Mouse (Mus musculus): Measurements from ENCODE around the gene Necap2.

The Necap2 gene

DNA sequence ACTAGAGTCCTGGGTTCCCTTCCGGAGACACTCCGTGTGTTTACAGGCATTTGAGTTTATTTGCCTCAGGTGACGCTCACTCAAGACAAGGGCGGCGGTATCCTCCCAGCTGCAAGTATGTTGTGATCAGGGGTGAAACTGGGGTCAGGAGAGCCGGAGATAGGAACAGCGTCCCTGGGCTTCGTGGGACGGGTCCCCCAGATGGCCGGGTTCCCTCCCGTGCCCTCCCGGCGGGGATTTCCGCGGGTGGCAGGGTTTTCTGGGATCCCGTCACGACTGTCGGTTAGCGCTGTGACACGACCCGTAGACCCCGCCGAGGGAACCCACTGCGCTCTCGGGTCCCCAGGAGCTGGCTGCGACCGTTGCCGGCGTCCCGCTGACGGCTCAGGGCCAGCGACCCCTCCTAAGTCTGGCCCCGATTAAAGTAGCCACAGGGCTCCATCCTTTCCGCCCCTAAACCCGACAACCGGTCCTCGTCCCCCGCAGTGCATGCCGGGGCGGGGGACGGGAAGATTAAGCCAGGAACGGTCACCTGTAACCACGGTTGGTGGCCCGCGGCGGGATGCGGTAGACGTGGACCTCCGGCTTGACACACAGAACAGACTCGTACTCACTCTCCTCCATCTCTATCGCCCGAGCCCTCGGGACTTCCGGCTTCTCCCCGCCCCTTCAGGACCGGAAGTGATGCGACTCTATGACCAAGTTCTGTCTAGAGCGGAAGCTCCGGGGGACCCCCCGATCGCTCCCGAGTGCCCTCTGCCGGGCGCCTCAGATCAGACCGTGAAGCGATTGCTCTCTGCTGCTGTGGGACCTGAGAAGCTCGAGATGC lies at the start of gene Necap2:
Gene Necap2, minus strand, starts transcription at position 677 of the 829 bp plus-strand sequence.
- peak; percentile 94 for DNase-seq (ENCODE audit: low spot score in 2 of 2)

DNA sequence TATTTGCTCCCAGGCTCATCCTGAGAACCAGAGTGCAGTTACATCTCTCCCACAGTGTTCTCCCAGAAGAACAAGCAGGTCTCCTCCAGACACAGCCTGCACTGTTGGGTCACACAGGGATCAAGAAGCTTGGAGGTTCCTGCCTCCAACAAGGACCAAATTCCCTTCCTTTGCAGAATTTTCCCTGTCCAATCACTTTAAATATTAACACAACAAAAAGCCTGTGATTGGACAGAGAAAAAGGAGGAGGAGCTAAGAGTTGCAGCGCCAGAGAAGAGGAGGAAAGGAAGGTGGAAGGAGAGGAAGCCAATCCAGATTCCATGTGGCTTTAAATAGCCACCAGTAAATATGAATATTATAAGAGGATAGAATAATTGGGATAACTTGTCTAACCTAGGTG lies 44.9 kb upstream of the Necap2 start:
- DNase-seq (ENCODE audit: low spot score in 2 of 2) = no peak

DNA sequence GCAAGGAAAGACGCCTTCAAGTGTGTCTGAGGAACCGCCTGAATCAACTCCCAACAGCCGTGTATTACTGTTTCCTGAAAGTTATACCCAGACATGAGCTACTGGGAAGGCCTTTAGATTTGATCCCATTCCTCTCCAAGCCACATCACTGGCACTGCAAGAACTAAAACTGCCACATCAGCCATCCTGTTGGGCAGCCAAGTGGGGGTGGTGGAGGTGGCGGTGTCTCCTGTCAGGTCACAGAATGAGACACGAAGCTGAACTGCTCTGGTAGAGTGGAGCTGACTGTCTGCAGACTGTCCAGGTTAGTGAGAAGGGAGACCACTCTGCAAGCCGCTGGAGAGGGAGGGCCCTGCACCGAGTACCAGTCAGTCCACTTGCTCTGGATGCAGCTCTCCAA lies 44.5 kb upstream of the Necap2 start:
- no peak for DNase-seq (ENCODE audit: low spot score in 2 of 2)

DNA sequence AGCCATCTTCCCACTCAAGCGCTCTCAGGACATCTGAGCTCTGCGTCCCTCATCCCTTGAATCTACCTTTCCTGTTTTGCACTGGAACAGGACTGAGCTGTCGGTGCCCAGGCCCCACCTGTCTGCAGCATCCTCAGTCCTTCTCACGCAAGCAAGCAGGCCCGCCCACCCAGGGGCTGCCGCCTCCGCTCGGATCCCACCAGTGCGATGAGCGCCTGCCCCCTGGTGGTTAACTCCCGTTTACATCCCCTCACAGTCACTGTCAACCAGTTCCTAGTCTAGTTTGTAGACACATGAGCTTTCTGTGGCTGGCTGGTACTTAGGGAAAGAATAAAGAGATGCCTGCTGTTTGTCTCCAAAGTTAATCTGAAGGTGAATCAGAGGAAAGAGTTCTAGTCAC lies 42.5 kb upstream of the Necap2 start:
- no peak for DNase-seq (ENCODE audit: low spot score in 2 of 2)

DNA sequence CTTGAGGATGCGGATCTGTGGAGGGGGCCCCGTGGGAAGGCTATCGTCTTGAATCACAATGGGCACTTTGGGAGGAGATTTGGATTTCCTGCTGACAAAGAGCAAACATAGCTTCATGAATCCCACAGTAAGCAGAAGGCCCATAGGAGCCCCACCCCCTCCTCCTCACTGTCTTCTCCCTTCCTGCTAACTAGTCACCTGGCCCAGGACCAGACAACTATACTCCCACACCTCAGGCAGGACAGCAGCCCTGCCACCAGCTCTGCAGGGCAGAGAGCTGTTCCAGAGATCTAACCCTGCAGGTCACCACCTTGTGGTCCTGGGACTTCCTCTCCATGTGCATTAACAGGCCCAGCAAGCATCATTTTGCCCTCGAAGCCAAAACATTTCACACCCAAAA lies 40.5 kb upstream of the Necap2 start:
- no peak for DNase-seq (ENCODE audit: low spot score in 2 of 2)

DNA sequence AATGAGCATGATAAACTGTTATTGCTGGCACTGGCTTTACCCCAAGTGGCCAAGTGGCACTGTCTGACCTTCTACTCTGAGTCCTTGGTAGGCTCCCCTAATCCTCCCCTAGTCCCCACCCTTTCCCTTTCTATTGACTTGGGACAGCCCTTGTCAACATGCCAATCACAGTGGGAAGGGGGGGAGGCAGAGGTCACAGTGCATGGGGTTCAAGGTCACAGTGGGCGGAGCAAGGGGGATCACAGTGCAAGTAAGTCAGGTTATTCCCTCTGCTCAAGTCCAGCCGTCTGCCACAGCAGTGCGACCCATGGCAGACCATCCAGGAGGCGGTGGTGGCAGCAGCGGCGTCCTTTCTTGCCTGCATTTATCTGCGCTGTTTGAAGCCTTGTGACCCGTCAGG lies 37.2 kb upstream of the Necap2 start:
- DNase-seq (ENCODE audit: low spot score in 2 of 2) = no peak

DNA sequence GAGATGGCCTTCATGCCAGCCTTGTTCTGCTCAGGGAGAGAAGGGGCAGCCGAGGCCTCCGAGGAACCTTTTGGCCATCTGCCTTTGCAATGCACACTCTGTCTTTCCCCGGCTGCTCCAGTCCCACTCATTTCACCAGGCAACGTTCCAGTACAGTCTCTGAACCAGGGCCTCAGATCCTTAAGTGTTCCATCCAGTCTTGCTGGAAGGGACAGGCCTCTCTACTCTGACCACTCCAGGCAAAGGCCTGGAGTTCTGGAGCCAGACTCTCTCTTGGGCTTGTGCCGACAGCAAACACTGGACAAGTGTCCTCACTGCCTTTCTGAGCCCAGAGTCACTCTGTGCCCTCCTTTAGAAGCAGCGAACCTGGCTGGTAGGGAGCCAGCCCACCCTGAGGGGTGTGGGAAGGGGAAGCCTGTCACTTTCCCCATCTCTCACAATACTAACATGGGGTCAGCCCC lies 36.4 kb upstream of the Necap2 start:
- DNase-seq (ENCODE audit: low spot score in 2 of 2) = no peak

DNA sequence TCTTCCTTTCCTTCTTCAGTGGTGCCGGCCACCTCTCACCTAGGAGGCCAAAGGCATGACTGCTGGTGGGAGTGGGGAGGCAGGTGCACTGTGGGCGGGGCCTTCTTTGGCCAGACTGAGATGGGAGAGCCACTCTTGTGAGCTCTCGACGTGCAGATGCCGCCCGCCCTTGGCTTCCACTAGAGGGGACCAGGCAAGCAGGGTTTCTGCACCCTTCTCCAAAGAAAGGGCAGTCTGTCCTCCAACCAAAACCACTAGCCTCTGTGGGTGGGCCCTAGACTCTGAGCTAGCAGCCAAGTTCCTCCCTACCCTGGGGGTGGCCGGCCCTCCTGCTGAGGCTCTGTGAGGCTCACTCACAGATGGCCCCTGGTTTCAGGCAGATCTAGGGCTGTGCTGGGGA lies 35.7 kb upstream of the Necap2 start:
- DNase-seq (ENCODE audit: low spot score in 2 of 2) = no peak

DNA sequence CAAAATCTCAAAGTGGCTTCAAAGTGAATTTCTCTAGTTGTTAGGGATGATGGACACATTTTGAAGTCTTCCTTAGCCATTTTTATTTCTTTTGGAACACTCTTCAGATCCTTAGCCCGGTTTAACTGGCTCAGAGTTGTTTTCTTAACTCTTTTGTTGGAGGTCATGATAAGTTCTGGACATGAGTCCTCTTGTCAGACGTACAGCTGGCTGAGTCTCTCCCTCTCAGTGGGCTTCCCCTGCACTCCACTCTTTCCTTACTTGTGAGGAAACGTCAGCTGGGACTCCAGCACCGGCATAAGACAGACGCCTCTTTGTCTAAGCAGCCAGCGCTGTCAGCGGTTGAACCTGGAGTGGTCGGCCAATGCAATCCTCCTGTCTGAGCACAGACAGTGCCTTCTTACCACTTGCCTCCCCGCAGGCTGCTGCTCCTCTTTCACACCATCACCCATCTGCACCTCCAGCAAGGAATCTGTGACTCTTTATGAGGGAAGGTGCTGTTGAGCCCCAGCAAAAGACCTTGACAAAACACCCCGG lies 30.1 kb upstream of the Necap2 start:
- no peak for DNase-seq (ENCODE audit: low spot score in 2 of 2)

DNA sequence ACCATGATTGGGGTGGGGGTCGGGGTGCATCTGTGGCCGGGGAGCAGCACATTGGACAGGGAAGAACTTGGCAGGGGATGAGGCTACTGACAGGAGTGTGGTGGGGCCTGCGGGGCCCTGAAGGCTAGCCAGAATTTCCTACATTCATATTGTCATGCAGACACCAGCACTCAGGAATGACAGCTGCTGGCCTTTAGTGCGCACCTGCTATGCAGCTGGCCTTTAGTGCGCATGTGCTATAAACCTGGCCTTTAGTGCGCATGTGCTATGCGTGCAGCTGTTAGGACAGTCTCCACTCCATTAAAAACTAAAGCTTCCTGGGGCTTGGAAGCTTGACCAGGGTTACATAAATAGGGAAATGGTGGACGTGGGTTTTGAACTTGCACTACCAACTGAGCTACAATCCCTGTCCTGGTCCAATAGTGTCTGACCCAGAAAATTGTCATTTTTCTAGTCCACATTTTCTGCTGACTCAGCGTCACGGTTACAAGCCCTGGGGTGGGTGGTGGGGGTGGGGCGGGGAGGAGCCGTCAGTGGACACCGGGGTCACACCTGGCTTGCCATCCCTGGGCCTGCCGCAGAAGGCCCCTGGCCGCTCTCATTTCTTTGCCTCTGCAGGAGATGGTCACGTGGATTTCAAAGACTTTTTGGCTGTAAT lies 28.5 kb upstream of the Necap2 start:
- DNase-seq (ENCODE audit: low spot score in 2 of 2) = no peak

DNA sequence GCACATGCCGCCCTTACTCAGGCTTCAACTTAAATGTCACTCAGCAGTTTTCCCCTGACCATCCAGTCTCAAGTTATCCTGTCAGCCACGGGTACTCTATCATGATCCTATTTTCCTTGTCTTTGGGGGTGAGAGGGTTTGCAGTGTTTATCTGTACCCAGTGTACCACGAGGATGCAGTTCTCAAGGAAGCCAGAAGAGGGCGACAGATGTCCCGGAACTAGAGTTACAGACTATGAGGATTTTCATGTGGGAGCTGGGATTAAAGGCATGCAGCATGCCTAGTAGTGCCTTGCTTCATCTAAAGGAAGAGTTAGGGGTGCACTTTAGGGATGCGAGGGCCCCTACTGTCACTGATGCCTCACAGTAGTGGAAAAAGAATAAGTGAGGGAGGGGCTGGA lies 23.7 kb upstream of the Necap2 start:
- no peak for DNase-seq (ENCODE audit: low spot score in 2 of 2)

DNA sequence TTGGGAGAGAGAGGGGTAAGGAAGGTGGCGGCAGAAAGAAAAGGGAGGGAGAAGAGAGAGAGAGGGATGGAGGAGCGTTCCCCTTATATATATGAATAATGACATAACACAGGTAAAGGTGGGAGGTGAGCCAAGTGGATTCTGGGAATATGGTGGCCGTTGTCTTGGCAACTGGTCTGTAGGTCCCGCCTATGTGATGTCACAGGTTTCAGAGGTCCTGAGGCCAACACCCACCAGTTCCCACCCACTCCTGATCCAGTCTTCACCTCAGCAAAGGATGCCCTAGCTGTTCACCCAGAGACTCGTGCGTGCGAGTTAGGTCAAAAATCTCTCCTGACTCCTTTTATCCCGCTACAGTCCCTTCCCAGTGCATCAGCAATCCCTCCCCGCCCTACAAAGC lies 23.1 kb upstream of the Necap2 start:
- no peak for DNase-seq (ENCODE audit: low spot score in 2 of 2)

DNA sequence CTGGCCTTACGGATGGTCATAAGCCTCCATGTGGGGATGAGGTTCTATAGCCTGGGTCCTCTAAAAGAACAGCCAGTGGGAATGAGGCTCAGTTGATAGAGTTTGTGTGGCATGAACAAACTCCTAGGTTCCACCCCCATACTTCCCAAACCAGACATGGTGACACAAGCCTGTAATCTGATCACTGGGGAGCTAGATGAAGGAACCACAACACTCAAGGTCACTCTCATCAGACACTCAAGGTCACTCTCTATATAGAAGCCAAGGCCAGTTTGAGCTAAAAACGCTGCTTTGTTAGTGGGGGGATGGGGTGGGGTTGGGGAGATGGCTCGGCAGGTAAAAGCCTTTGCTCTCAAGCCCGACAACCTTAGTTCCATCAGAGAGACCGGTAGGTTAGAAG lies 21.8 kb upstream of the Necap2 start:
- no peak for DNase-seq (ENCODE audit: low spot score in 2 of 2)

DNA sequence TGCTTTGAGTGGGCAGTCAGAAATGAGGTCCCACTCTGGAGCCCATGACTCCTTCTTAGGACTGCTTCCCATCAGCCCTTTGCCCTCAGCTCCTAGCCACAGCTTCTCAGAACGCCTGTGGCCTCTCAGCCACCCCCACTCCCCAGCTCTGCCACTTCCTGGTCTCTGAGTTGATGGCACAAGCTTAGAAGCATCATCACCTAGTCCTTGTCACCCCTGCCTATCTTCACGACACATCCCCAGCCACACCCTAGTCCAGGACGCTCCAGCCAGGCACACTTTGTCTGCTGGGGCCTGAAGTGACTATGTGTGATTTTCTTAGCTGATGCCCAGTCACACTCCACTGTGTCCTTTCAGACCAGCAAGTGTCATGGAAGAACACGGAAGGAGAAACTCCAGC lies 20.8 kb upstream of the Necap2 start:
- no peak for DNase-seq (ENCODE audit: low spot score in 2 of 2)

DNA sequence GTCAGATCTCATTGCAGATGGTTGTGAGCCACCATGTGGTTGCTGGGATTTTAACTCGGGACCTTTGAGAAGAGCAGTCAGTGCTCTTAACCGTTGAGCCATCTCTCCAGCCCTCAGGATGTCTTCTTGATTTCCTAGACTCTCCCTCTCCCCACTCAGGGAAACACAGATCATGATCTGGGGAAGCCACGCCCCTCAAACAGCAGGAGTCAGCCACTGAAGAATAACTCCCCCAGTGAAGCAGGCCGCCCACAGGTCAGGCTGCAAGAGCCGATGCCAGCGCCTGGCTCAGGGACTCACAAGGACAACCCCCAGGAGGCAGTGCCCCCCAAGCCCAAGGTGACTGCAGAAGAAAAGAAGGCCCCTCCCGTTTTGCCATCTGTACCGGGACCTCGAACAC lies 18.6 kb upstream of the Necap2 start:
- DNase-seq (ENCODE audit: low spot score in 2 of 2) = no peak

DNA sequence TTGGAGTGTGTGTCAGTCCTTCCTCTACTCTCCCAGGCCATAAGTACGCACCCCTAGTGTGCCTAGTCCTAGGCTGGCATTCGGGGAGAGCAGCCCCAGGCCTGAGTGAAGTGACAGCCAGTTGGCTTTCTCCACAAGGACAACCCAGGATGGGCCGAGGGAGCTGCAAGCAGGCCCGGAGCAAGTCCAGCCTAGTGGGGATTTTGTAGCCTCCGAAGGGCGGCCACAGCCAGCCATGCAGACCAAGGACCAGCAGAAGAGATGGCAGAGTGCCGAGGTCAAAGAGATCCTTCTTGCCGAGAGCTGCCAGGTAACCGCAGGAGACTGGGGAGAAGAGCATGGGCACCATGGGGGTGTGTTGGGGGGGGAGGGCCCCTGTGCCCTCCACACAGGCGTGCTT lies 16.9 kb upstream of the Necap2 start:
- DNase-seq (ENCODE audit: low spot score in 2 of 2) = no peak

DNA sequence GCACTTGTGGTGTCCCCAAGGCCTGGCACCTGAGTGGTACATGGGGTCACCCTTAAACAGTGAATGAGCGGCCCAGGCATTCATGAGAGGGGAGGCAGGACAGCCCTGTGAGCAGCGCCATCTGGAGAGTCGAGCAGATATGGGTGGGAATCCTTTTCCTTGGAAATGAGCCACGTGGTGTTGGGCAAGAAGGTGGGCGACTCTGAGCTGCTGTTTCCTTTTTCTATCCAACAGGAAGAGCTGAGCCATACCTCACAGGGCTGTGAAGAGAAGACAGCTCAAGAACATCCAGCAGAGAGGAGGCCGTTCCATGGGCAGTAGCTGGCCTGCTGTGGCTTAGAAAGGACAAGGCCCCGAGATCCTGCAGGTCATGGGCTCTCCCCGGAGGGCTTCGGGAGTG lies 10.6 kb upstream of the Necap2 start:
- DNase-seq (ENCODE audit: low spot score in 2 of 2) = no peak

DNA sequence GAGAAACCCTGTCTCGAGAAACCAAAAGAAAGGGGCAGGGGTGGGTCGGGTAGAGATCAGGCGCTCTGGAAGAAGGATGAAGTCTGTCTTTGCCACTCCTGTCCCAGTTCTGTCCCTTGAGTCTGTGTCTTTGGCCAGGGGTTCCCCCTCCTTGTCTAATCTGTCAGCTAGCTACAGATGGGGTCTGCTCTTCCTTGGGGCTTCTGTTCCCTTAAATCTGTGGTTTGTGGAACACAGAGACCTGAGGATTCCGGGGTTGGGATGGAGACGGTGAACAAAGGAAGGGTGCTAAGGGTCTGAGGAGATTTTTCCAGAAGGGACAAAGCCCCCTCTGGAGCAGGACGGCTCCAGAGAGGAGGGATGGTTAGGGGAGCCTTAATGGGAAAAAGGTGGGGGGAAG lies 9.9 kb upstream of the Necap2 start, which contains the start of gene Spata21:
Gene Spata21, plus strand, starts transcription at position 301 of the 400 bp plus-strand sequence.
- no peak for DNase-seq (ENCODE audit: low spot score in 2 of 2)

DNA sequence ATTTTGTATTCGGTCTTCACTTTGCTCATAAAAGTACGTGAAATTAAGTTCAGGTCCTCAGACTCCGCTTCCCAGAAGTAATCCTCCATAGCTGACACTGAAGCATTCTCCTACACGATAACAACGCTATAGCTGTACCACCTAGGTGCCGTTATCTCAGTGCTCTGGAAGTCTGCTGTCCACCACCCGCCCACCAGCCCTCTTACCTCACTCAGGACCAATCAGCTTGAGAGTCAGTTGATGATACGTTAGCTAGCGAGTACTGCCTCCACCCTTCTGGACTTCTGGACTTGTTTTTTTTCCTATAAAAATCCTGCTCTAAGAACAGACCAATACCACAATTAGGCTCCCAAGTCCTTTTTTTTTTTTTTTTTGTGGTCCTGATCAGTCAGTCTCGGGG lies 8.7 kb upstream of the Necap2 start:
- DNase-seq (ENCODE audit: low spot score in 2 of 2) = no peak

DNA sequence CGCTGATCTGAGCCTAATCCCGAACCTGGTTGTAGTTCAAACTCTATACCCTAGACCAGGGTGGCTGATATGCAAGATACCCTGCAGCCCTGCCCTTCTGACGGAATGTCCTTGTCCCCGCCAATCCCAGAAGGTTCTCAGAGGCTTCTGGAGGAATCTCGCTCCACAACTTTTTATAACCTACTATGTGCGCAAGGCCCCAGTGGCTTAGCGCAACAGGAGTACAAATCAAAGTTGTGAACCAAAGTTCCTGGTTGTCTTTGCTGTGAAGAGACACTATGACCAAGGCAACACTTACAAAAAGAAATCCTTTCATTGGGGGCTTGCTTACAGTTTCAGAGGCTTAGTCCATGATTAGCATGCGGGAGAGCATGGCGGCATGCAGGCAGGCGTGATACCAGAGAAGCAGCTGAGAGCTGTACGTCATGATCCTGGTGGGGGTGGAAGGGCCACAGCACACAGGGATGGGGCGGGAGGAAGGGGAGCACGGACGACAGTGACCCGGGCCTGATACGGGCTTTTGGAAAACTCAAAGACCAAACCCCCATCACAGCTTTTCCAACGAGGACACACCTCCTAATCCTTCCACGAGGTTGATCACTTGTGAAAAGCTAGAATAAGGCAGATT lies 467 bp upstream of the Necap2 start:
- DNase-seq (ENCODE audit: low spot score in 2 of 2) = no peak

DNA sequence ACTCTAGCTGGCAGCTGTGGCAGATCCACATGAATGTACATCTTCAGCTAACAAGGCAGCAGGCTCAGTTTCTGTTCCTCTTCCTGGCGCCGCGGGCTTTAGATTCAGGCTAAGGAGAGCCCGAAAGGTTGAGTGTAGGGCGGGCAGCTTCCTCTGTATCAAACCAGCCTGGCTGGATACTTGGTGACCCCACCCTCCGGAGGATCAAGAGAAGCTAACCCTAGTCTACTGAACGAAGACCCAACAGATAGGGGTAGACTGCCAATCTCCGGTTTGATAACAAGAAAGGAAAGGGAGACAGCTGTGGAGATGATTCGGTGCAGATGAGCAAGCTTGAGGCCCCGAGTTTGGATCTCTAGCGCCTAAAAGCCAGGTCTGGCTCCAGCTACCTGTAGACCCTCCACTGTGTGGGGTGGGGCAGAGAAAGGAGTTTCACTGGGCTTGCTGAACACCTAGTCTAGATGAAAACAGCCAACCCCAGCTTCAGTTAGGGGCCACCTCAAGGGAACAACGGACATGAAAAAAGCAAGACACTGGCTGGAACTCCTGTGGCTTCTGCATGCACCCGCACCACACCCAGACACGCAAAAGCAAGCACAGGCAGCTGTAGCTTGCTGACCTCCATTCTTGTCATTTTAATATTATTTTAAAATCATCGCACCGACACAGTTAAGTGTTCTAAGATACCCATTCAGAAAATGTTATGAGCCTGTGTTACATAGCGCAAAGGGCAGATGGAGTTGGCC lies 1.2 kb downstream of the Necap2 start:
- peak in 1 of 2 experiments; percentile 52 for DNase-seq (ENCODE audit: low spot score in 2 of 2)

DNA sequence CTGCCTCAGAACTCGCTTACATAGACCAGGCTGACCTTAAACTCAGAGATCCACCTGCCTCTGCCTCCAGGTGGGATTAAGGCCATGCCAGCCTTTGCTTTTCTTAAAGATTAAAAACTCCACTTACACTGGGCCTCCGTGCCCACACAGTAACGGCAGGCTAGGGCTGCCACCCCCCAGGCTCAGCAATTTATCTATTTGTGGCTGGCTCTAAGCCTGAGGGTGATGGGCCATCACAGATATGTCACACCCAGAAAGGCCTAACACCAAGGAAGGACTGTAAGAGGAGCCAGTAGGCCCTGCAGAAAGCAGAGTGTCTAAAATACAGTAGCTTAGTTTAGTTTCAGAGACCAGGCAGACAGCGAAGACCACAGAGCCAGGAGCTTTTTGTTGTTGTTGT lies 4.0 kb downstream of the Necap2 start:
- DNase-seq (ENCODE audit: low spot score in 2 of 2) = no peak

All from heart, adult 9 months (tissue).